Mouse (Mus musculus) embryonic facial prominence, embryonic 13.5 days (tissue): ENCODE results near the gene Adcy4. TPM values are rescaled to one million over a fixed set of nuclear protein-coding genes. Genes with fewer than 3 reads are reported as not detected.
A peak's percentile ranks its signal among the peaks of the same experiment; 100 is the strongest.

Source experiments
- ATAC-seq: fragments of 200-750 bp; cut with Nextera tagmentation; 2 replicates; pipeline ENCODE4 v1.8.0; 2017; ENCODE audit warnings: low read depth; ENCODE audit not compliant: insufficient number of reproducible peaks, insufficient read depth, low FRiP score, low TSS enrichment
- H3K27ac ChIP-seq: fragments of 300-500 bp; sonication (generic); 2 replicates; pipeline ENCODE4 v1.5.1; 2015; ENCODE audit warnings: moderate library complexity, mild to moderate bottlenecking, inconsistent platforms
- H3K27me3 ChIP-seq: fragments of 300-500 bp; sonication (generic); 2 replicates; pipeline ENCODE4 v1.6.1; 2015; ENCODE audit warnings: mild to moderate bottlenecking, inconsistent platforms
- H3K36me3 ChIP-seq: fragments of 300-500 bp; sonication (generic); 2 replicates; pipeline ENCODE4 v1.6.1; 2015; ENCODE audit warnings: mild to moderate bottlenecking, inconsistent platforms
- H3K4me1 ChIP-seq: fragments of 300-500 bp; sonication (generic); 2 replicates; pipeline ENCODE4 v1.6.1; 2015; ENCODE audit warnings: inconsistent platforms
- H3K4me2 ChIP-seq: fragments of 300-500 bp; sonication (generic); 2 replicates; pipeline ENCODE4 v1.6.1; 2015; ENCODE audit warnings: moderate library complexity, mild to moderate bottlenecking, inconsistent platforms
- H3K4me3 ChIP-seq: fragments of 300-500 bp; sonication (generic); 2 replicates; pipeline ENCODE4 v1.5.1; 2015; ENCODE audit warnings: mild to moderate bottlenecking, inconsistent platforms
- H3K9ac ChIP-seq: fragments of 300-500 bp; sonication (generic); 2 replicates; pipeline ENCODE4 v1.6.1; 2015; ENCODE audit warnings: mild to moderate bottlenecking, inconsistent platforms
- H3K9me3 ChIP-seq: fragments of 300-500 bp; sonication (generic); 2 replicates; pipeline ENCODE4 v1.6.1; 2016; ENCODE audit warnings: inconsistent platforms
- WGBS: fragments of 180-500 bp; shearing (Covaris S2); methylation state at CpG from one replicate; pipeline ENCODE4 v1.1.7; 2015; ENCODE audit warnings: mixed read lengths; 5-methylcytosine and 5-hydroxymethylcytosine counted together
- polyA plus RNA-seq: library from polyadenylated mRNA; unstranded; fragments of >200 nt; fragmentation: Nextera tagmentation; extraction: Ambion mirVana; gene quantifications from 2 replicates; pipeline ENCODE4 v1.2.1, GENCODE M21; 2015

The Adcy4 gene
- polyA plus RNA-seq, 1 experiment from 2014 or later = 20.2 TPM

- no peak overlapping the region for H3K4me2 ChIP-seq
- no peak overlapping the region for H3K9ac ChIP-seq
- 0 out of 2 replicates have a peak, but pooled peaks cover 3% of the 10 kb centered on the region for H3K27me3 ChIP-seq
- no peaks in the 10 kb centered on the region for H3K9me3 ChIP-seq
- H3K36me3 ChIP-seq = no peaks in the 10 kb centered on the region
- H3K4me3 ChIP-seq = no peak overlapping the region
- H3K27ac ChIP-seq = no peak overlapping the region
- ATAC-seq = no peak
- H3K4me1 ChIP-seq = no peaks in the 10 kb centered on the region; the same call in 1 of the 2 replicates
- 73% methylated on average over 8 of the region's 8 CpGs for WGBS
These were observed 55.8 kb downstream of the Adcy4 start for GRCm38 (mm10) chr14:55727889-55728685.

- Histone ChIP-seq H3K4me1 (peaks cover 2% of the 10 kb centered on the region), H3K4me3 (no peak overlapping the region), H3K27ac (no peak overlapping the region), H3K9ac (no peak overlapping the region), H3K27me3 (0 out of 2 replicates have a peak, but pooled peaks cover 3% of the 10 kb centered on the region), H3K36me3 (no peaks in the 10 kb centered on the region), H3K4me2 (no peak overlapping the region), H3K9me3 (no peaks in the 10 kb centered on the region)
- no peak for ATAC-seq
These were observed 57.6 kb downstream of the Adcy4 start for GRCm38 (mm10) chr14:55726261-55726660.

- H3K36me3 ChIP-seq = peaks cover 4% of the 10 kb centered on the region
- ATAC-seq = no peak
- H3K4me3 ChIP-seq = no peak overlapping the region
- peaks cover 9% of the 10 kb centered on the region for H3K4me1 ChIP-seq
- no peak overlapping the region for H3K4me2 ChIP-seq
- H3K9ac ChIP-seq = no peak overlapping the region
- 62% methylated on average over 8 of the region's 8 CpGs for WGBS
- H3K27ac ChIP-seq = no peak overlapping the region
- H3K27me3 ChIP-seq = 0 out of 2 replicates have a peak, but pooled peaks cover 3% of the 10 kb centered on the region
- no peaks in the 10 kb centered on the region for H3K9me3 ChIP-seq
These were observed 59.5 kb downstream of the Adcy4 start for GRCm38 (mm10) chr14:55724411-55724871.

- 0 out of 2 replicates have a peak, but pooled peaks cover 3% of the 10 kb centered on the region for H3K27me3 ChIP-seq
- no peak for ATAC-seq
- no peak overlapping the region for H3K4me3 ChIP-seq
- H3K36me3 ChIP-seq = peaks cover 14% of the 10 kb centered on the region
- no peaks in the 10 kb centered on the region for H3K9me3 ChIP-seq
- peaks cover 9% of the 10 kb centered on the region for H3K4me1 ChIP-seq
- 90% methylated on average over 7 of the region's 7 CpGs for WGBS
- no peak overlapping the region for H3K9ac ChIP-seq
- no peak overlapping the region for H3K27ac ChIP-seq
- no peak overlapping the region for H3K4me2 ChIP-seq
These were observed 60.5 kb downstream of the Adcy4 start for GRCm38 (mm10) chr14:55723433-55723832.

GRCm38 (mm10) chr14:55722438-55722945, 61.4 kb downstream of the Adcy4 start:
- Histone ChIP-seq H3K27me3 (no peaks in the 10 kb centered on the region), H3K36me3 (peaks cover 21% of the 10 kb centered on the region), H3K9me3 (no peaks in the 10 kb centered on the region), H3K4me1 (peaks cover 9% of the 10 kb centered on the region), H3K4me3 (peak overlapping the region; percentile 84), H3K9ac (peak overlapping the region; percentile 79), H3K27ac (peak overlapping the region; percentile 71; the same call in 1 of the 2 replicates), H3K4me2 (peak overlapping the region; percentile 74)
- no peak for ATAC-seq
- WGBS = 47% methylated on average over 8 of the region's 8 CpGs

- H3K9ac ChIP-seq = peak within 1 kb of the TSS; percentile 79
- under 1% methylated on average over 50 of the region's 50 CpGs for WGBS
- H3K4me3 ChIP-seq = peak within 1 kb of the TSS; percentile 84
- ATAC-seq = peak; percentile 93
- no peaks in the 10 kb centered on the region for H3K27me3 ChIP-seq
- no peaks in the 10 kb centered on the region for H3K9me3 ChIP-seq
- H3K36me3 ChIP-seq = peaks cover 27% of the 10 kb centered on the region
- peak within 1 kb of the TSS; percentile 71 for H3K27ac ChIP-seq
- H3K4me1 ChIP-seq = peaks cover 9% of the 10 kb centered on the region
- H3K4me2 ChIP-seq = peak within 1 kb of the TSS; percentile 74
These were observed 62.0 kb downstream of the Adcy4 start, which contains the start of gene Rabggta for GRCm38 (mm10) chr14:55721700-55722437. TSS of gene Rabggta (minus strand) at chr14:55722263.

- peak overlapping the region; percentile 74 for H3K4me2 ChIP-seq
- H3K4me1 ChIP-seq = peaks cover 9% of the 10 kb centered on the region
- ATAC-seq = no peak
- H3K9ac ChIP-seq = peak overlapping the region; percentile 79
- H3K4me3 ChIP-seq = peak overlapping the region; percentile 84
- H3K36me3 ChIP-seq = peaks cover 35% of the 10 kb centered on the region
- H3K27me3 ChIP-seq = no peaks in the 10 kb centered on the region
- 78% methylated on average over 6 of the region's 6 CpGs for WGBS
- H3K9me3 ChIP-seq = no peaks in the 10 kb centered on the region
- H3K27ac ChIP-seq = peak overlapping the region; percentile 71; the same call in 1 of the 2 replicates
These were observed 62.8 kb downstream of the Adcy4 start for GRCm38 (mm10) chr14:55721076-55721475.

- Histone ChIP-seq H3K9me3 (no peaks in the 10 kb centered on the region), H3K4me2 (peak overlapping the region; percentile 74; the same call in 1 of the 2 replicates), H3K9ac (0 out of 2 replicates have a peak overlapping the region, but pooled peaks have one; percentile 37), H3K27me3 (no peaks in the 10 kb centered on the region), H3K4me1 (peaks cover 9% of the 10 kb centered on the region), H3K4me3 (no peak overlapping the region), H3K36me3 (peaks cover 35% of the 10 kb centered on the region), H3K27ac (no peak overlapping the region)
- WGBS = 88% methylated on average over 12 of the region's 12 CpGs
- no peak for ATAC-seq
These were observed 63.2 kb downstream of the Adcy4 start for GRCm38 (mm10) chr14:55720666-55721065.

GRCm38 (mm10) chr14:55719737-55720136, 64.2 kb downstream of the Adcy4 start:
- H3K9me3 ChIP-seq = no peaks in the 10 kb centered on the region
- WGBS = 87% methylated on average over 6 of the region's 6 CpGs
- no peak overlapping the region for H3K9ac ChIP-seq
- H3K27ac ChIP-seq = no peak overlapping the region
- peaks cover 35% of the 10 kb centered on the region for H3K36me3 ChIP-seq
- H3K4me3 ChIP-seq = no peak overlapping the region
- no peak overlapping the region for H3K4me2 ChIP-seq
- ATAC-seq = no peak
- no peaks in the 10 kb centered on the region for H3K27me3 ChIP-seq
- H3K4me1 ChIP-seq = peaks cover 14% of the 10 kb centered on the region
